Mouse (Mus musculus) adrenal gland, postnatal 14 days (tissue): ENCODE data around the gene Ttn. TPM values are rescaled to one million over a fixed set of nuclear protein-coding genes. Genes with fewer than 3 reads are reported as not detected.

ENCODE experiments used
- DNase-seq: peaks from one replicate; pipeline ENCODE4 v3.0.0; 2021; ENCODE audit warnings: mixed read lengths
- total RNA-seq: library from RNA; stranded (reverse); gene quantifications from 2 replicates; pipeline ENCODE4 v1.2.3, GENCODE M21; 2021

Gene Ttn
- total RNA-seq, 1 experiment from 2014 or later: 0.37 TPM

DNA sequence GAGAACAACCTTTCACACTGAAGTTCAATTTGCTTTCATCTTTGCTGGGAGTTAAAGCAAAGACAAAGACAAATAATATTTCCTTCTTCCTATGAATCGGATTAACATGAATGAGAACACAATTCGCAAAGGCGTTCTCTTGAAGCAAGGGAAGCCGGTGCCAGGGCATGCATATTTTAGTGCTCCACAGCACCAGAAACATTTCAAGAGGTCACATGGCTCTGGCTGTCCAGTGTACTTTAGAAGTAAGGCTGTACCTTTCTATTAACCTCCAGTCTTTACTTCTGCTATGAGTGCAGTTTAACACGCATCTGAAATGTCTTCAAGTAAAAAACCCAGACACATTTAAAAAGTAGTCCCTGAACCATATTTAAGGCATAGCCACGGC lies 20.3 kb downstream of the Ttn start:
- DNase-seq: no peak

DNA sequence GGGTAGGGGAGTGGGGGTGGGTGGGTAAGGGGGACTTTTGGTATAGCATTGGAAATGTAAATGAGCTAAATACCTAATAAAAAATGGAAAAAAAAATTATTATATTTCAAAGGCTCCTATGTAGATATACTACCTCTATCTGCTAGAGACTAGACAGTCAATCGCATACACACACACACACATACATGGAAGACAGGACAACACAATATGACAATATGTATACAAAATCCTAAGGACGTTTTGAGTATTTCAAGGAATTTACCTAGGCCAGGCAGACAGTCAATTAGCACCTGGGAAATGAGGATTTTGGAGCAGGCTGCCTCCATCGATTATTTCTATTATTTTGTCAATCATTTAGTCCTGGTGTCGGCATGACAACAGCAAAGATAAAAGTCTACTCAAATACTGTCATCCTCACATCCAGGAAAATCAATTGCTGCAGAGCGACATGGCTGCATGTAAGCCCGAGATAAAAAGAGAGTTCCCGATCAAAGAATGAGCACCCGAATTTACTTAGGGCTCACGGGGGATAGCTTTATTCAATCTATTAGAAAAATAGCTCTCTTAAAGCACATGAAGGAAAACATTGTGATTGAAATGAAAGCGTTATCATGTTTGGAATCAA lies 20.8 kb downstream of the Ttn start:
- DNase-seq: no peak

DNA sequence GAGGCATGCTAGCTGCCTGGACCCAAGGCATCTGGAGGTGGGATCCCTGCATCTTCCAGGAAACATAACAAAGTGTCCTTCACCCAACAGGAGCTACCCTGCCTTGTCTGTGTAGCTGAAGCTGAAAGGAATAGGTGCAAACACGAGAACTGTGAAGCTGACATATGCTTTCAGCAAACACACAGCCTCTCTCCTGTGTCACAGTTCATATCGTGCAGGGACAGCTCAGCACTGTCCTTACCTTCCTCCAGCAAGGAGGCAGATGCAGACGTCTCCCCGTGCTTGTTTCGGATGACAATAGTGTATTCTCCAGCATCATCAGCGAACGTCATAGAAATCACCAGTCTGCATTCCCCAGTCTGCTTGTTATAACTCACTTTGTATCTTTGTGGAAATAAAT lies 32.6 kb downstream of the Ttn start:
- no peak for DNase-seq

DNA sequence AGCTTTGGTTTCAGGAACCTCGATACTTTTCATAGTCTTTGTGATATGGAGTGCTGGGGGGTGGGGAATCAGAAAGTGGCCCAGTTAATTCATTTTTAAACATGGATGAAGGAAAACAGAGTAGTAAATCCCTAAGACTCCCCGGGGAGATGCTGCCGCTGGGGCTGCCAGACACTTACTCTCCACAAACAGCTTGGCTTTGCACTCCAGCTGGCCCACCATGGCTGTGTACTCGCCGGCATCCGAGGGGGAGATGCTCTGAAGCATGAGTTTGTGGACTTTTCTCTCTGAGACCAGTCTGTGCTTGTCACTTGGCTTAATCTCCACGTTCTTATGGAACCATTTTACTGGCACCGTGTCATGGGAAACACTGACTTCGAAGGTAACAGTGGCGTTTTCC lies 43.8 kb downstream of the Ttn start:
- no peak for DNase-seq

DNA sequence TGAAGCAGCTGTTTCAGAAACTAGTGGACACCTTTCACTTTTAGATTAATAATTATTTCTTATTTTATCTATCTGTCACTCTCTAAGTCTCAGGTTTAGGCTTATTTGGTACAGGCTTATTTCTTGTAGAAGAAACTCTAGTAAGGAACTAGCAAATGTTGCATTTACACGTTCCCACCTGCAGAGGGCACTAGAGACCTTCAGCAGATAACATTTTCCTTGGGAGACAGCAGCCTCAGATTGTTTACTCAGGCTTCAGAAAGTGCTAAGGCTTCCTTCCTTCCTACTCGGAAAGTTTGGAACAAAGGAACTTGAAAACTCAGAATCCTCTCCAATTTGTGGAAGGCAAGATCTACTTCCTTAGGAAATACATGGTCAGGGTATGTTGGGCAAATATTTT lies 52.6 kb downstream of the Ttn start:
- peak; percentile 70 for DNase-seq

DNA sequence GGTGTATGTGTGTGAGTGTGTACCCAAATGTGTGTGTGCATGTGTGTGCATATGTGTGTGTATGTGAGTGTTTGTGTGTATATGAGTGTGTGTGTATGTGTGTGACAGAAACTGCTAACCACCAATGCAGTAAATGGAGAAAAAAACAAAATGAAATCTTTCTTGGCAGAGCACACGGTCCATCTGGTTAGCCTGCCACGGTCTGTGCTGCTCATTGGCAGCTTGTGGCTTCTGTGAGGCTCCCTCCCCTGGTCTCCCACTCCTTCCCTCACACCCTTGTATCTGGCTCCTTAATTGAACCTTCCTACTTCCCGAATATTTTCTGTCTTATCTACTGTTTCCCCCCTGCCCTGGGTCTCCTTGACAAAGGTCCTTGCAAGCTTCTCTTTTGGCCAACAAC lies 53.5 kb downstream of the Ttn start:
- no peak for DNase-seq

DNA sequence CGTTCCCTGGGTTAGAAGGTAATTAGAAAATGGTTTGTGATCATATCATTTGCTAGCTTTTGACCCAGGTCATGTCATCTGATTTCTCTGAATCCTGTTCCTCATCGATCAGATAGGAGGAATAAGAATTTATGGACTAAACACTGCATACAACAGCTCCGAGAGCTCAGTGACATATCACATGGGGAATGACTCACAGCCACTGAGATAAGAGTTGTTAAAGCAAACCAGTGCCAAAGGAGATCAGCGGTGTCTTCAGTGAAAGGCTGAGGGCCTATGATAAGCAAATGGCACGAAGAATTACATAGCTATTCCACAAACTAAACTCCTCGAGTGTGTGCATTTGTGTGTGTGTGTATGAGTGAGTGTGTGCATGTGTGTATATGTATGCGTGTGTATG lies 54.0 kb downstream of the Ttn start:
- peak; percentile 8 for DNase-seq

DNA sequence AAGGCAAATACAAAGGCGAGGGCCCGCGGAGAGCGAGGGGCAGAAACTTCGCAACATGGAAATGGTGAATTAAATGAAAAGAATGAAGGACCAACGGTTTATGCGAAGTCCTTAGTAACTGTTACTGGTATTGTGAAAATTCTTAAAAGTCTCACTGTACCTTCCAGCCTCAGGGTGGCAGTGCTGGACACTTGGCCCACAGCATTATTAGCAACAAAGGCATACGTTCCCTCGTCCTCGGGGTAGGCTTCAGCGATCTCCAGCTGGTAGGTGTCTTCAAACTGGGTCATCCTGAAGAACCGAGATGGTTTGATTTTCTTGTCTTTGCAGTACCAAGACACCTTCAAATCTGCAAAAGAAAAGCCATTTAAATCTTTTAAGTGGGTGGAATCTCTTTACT lies 55.4 kb downstream of the Ttn start:
- no peak for DNase-seq

DNA sequence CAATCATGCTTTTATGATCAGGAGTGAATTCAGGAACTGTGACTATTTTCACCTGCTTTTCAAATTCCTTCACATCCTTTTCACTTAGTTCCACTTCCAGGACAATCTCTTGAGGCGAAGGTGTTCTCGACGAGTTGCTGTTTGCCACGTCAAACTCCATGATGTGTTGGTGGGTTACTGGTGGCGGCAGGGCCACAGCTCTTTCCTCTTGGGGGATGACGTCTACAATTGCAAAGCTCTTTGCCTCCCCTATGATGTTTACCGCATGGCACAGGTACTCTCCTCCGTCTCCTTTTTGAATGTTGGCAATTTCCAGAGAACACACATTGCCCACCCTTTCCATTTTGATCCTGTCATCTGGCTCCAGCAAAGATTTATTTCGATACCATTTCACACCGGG lies 67.4 kb downstream of the Ttn start:
- DNase-seq: no peak

DNA sequence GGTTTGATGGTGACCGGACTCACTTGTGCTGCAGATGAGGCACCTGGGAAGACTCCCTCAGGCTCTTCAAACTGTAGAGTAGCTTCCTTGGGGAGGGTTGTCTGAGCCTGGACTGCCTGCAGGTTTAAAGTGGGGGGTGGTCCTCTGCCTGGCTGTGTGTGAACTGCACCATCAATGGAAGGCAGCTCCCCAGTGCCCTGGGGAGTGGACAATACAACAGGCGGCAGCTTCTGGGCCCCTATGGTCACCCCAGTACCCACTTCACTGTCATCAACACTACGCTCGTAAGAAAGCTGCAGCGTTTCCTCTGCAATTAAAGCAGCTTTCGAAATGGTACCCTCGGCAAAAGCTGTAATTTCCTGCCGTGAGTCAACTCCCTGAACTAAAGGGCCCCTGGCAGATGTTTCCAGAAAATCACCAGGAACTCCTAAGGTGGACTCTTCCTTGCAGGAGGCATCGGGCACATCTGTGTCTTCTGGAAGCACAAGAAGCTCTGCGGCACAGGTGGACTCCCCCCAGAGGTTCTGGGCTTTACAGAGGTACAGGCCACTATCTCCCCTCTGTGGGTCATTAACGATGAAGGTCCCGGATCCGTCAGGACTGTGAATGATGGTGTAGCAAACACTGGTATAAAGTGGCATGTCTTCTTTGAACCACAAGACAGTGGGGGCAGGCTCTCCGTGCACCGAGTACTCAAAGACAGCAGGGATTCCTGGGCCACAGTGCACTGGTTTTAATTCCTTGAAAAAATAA lies 73.5 kb downstream of the Ttn start:
- DNase-seq: no peak

DNA sequence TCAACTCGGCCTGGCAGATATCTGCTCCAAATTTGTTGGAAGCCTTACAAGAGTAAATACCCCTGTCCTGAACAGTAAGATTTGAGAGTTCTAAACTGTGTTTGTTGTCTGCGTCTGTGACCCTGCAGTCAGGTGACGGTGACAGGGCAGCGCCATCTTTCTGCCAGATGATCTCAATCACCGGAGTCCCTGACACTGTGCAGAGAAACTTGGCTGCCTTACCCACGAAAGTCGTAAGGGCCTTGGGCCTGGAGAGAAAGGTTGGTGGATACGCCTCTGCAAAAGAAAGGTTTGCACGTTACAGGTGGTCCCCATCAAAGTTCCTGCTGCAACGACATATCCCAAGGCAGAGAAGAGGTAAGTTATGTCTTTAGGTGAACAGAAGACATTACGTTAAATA lies 79.0 kb downstream of the Ttn start:
- no peak for DNase-seq

DNA sequence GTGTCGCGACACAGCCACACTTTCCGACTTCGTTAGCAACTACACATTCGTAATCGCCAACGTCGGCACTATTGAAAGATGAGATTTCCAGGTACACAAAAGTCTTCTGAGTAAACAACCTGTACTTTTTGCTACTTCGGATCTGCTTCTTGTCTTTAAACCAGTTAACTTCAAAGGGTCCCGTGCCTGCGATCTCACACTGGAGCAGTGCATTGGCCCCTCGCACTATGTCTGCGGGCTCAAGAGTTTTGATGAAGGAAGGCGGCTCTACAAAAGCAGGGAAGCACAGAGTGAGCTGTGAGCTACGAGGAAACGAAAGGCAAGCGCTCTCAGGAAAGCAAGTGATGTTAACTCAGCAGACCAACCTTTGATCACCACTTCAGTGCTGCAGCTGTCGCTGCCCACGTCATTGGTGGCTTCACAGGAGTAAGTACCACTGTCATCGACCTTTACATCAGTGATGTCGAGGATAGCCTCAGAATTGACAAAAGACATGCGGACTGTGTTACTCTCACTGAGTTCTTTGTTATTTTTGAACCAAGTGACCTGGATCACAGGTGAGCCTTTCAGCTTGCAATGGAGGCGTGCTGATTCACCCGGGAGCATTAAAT lies 80.8 kb downstream of the Ttn start:
- no peak for DNase-seq

DNA sequence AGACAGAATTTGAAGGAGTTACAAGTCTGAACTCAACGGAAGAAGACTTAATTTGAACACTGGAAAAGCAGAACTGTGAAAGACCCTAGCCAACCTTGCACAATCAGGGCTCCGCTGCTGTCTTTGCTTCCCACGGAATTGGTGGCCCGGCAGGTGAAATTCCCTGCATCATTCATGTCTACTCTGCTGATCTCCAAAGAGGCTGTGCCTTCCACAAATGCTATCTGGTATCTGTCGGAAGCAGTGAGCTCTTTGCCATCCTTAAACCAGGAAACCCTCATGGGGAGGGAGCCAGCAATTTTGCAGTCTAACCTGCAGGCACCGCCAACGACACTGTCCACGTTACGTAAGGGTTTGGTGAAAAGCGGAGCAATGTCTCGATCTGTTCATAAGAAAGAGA lies 82.5 kb downstream of the Ttn start:
- no peak for DNase-seq

DNA sequence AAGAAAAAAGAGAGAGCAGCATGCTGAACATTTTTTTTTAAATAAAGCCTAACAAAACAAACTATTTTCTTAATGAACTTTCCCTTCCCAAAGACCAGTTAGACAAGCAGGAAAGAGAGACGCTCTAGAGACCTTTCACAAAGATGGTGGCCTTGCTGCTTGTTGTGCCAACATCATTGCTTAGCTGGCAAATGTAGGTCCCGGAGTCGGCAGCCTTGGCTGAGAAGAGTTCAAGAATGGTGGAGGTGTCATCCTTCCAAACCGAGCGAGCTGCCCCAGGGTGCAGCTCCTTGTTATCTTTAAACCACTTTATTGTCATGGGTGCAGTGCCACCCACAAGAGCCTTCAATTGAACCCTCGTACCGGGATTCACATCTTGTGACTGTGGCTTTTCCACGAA lies 85.4 kb downstream of the Ttn start:
- no peak for DNase-seq

DNA sequence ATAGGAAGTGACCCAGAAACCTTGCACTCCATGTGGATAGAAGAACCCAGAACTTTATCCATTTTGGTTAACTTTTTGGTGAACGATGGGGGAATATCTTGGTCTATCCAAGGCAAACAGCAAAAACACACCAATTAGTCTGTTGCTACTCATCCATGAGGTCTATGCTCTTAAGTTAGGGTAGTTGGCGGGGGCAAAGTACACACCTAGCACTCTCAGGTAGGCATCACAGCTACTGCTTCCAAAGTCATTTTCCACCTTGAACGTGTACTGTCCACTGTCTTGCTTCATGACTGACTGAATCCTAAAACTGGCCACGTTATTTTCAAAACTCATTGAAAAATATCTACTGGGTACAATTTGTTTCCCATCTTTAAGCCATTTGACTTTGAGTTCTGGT lies 87.0 kb downstream of the Ttn start:
- DNase-seq: no peak

DNA sequence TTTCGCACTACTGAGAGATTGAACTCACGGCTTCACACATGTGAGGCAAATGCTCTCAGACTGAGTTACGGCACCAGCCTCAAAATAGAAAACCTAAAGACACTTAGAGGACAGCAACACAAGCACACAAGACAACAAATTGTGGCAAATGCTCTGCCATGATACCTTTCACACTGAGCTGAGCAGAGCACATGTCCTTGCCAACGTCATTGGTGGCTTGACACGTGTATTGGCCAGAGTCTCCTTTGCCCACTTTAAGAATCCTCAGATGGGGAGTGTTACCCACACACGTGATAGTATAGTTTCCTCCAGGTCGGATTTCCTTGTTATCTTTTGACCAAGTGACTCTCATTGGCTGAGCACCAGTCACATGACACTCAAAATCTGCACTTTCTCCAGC lies 93.6 kb downstream of the Ttn start:
- DNase-seq: no peak

DNA sequence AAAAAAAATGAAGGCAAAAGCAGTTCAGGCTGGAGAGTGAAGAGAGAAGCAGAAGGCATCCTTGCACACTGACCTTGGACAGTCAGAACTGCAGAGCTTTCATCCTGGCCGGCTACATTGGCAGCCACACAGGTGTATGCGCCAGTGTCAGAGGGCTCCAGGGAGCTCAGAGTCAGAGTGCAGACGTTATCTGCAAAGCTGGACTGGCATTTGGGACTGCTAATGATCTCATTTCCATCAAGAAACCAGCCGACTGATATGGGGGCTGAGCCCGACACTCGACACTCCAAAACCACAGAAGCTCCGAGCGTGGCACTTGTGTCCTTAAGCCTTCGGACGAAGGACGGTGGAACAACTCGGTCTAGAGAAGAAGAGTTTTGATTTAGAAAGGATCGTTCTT lies 96.5 kb downstream of the Ttn start:
- no peak for DNase-seq

DNA sequence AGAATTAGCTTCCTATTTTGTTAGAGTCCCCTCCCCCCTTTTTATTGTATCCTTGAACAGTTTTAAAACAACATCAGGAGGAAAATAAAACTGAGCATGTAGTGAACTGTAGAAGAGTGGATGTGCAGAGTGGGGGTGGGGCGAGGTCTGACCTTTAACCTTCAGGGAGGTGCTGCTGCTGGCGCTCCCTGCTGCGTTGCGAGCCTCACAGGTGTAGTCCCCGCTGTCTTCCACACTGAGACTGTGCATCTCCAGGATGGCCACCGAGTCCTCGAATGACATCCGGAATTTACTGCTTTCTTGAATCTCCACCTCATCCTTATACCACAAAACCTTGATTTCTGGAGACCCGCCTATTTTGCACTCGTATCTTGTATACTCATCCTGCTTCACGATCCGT lies 100.9 kb downstream of the Ttn start:
- no peak for DNase-seq

DNA sequence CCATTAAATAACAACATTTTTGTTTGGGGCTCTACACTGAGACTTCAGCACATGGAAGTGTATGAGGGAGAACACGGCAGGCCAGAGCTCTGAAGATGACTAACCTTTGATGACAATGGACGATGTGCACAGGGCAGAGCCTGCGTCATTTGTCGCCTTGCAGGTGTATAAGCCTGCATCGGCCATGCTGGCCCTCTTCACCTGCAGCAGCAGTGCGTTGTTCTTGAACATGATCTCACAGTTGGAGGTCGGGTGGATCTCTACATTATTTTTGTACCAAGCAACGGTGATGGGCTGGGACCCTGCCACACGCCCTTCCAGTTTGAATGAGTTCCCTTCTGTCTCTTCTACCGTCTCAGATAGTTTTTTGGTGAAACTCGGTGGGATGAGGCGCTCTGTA lies 106.8 kb downstream of the Ttn start:
- no peak for DNase-seq

DNA sequence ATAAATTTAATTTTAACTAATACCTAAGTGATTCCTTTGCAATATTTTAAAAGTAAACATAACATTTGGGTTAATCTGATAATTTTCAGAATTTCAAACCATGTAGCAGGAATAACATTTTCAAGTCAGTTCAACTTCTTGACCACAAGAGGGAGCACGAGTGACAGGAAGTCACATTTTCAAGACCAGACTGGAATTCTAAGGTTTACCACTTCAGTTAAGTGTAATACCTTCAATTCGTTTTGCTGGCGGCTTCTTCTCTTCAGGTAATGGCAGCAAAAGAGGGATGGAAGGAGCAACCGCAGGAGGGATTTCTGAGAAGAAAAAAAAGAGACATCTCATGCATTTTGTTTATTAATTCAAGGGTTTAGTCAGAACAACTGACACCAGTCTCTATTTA lies 115.4 kb downstream of the Ttn start:
- DNase-seq: no peak

DNA sequence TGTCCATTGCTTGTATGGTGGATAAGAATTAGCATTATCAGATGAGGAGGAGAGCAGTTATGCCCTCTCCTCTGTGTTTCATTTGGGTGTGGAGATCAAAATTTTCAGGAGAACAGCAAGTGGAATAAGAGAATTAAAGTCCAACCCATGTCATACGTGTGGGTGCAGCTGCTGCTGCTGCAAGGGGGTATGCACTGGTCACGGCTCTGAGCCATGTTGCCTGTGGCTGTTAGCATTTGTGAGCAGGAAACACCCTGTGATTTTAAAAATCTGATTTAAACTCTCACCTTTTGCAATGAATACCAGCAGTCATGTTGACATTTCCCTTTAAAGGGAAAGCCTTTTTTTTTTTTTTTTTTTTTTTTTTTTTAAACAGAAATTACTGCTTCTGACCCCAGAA lies 116.8 kb downstream of the Ttn start:
- DNase-seq: no peak

DNA sequence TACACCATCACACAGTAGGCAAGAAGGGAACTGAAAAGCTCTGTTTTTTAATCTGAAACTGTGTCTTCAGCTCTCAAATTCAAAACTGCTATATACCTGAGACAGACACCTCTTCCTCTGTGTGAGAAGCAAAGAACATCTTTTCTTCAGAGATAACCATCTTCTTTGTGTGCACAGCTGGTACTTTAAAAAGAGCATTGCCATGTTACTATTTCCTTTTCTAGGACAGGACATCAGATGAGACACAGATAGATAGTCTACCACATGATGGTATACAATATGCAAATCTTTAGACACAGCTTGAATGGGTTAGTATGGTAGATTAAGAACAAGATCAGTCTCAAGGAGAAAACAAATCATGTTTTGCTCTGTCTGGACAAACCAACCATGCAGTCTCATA lies 121.0 kb downstream of the Ttn start:
- DNase-seq: no peak

DNA sequence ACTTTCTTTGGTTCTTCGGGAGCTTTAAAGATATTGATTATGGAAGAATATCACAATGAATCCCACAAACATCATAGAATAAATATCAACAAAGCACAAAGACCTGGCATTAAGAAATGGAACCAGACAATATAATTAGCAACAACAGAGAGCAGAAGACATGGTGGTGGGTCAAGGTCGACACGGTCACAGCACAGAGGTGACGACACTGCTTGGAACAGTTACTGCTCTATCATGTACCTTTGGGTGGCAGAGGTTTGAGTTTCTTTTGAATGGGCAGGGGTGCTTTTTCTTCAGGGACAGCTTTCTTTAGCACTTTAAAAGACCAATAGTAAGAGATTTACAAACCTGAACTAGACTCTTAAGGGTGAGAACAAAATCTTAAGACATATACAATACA lies 132.3 kb downstream of the Ttn start:
- no peak for DNase-seq

DNA sequence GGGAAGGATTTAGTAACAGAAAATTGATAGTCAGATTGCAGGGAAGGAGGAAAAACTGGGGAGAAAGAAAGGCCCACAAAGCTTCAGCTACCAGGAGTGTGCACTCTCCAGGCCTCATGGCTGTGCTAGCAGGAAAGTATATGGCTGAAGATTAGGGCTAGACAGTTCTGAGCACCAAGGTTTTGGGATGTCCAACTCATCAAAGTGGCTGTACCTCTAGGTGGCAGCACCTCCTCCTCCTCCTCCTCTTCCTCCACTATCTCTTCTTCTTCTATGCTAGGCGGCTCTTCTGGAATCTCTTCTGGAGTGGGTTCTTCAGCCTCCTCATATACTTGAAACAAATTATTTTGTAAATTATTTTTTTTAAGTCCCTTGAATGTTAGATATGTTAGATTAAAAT lies 139.2 kb downstream of the Ttn start:
- no peak for DNase-seq
